Mouse (Mus musculus): Measurements from ENCODE around the gene Gm10058. TPM values are rescaled to one million over a fixed set of nuclear protein-coding genes. Genes with fewer than 3 reads are reported as not detected.

Gm10058 gene
- polyA plus RNA-seq (2014; fragmentation: Illumina TruSeq; extraction: RNeasy Lipid Tissue Mini Kit (QIAGEN cat#74804)): not detected

DNA sequence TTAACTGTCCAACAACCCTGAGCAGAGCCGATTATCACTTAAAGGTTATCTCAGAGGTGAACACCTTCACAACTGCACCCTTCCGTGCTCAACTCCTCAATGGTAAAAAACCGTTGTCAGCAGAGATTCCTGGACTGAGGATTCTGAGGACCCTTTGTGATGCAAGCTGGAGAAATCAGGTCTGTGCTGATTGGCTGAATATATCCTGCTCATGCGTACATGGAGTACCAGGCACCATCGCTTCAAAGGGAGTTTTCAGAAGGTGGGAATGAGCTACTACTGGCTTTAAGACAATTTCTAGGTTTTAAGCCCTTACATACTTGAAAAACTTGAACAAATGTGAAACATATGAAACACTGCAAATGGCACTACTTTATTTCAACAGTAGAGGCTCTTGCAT lies at the start of gene Gm10058:
Gm10058 (minus strand) TSS at position 101 of the 400 bp plus-strand sequence.

